Mouse (Mus musculus) left cerebral cortex, adult 2 months (tissue): ENCODE measurements around the gene Prdx1. TPM values are rescaled to one million over a fixed set of nuclear protein-coding genes. Genes with fewer than 3 reads are reported as not detected.
"Not testable (repeated sequence)": the region's sequence is repeated elsewhere in the genome, so short reads cannot be mapped to it uniquely, and the experiment has no call there.

Experiments used
- DNase-seq, 2 experiments: peaks; one replicate each; pipeline ENCODE4 v3.0.0; 2021 to 2022; ENCODE audit warnings: low spot score in 2 of 2, mixed read lengths in 1 of 2; ENCODE audit errors: extremely low spot score in 1 of 2
- H3K27ac ChIP-seq: fragments of 200-600 bp; 2 replicates; pipeline ENCODE4 v1.8.1; 2022
- H3K4me3 ChIP-seq: fragments of 200-600 bp; 2 replicates; pipeline ENCODE4 v1.8.1; 2022
- CTCF ChIP-seq: fragments of 200-600 bp; IDR thresholded peaks from 2 replicates; pipeline ENCODE4 v1.8.1; 2022; ENCODE audit warnings: antibody characterized with exemption, mild to moderate bottlenecking, moderate library complexity
- intact Hi-C: fragments of 180-260 bp; cut with DNase I; formaldehyde crosslinking; loops from one replicate; pipeline ENCODE4 v1.15.1; 2025
- total RNA-seq, 2 experiments: library from RNA; stranded (reverse); gene quantifications; 2 replicates each; pipeline ENCODE4 v1.2.3; 2021

Prdx1 gene
- total RNA-seq, 2 experiments from 2014 or later = 136 to 139 TPM

DNA sequence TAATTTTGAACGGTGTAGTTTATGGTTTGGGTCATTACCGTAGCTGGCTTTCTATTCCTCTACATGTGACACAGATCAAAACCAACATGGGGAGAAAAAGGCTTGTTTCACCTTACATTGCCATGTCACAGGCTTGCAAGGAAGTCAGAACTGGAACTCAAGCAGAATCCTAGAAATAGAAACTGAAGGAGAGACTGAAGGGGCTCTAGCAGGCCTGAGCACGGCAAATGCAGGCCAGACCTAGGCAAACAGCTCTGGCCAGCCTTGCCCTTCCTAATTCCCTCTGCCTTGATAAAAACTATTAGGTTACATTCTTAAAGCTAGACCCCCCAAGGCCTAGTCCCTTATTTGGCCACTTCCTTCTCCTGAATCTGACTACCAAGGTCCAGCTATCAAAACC lies 29.7 kb upstream of the Prdx1 start:
- H3K27ac ChIP-seq = no peak overlapping the region
- no peak overlapping the region for H3K4me3 ChIP-seq
- TF ChIP-seq CTCF = no peak
- intact Hi-C loops = no loop called here
- no peak for DNase-seq

DNA sequence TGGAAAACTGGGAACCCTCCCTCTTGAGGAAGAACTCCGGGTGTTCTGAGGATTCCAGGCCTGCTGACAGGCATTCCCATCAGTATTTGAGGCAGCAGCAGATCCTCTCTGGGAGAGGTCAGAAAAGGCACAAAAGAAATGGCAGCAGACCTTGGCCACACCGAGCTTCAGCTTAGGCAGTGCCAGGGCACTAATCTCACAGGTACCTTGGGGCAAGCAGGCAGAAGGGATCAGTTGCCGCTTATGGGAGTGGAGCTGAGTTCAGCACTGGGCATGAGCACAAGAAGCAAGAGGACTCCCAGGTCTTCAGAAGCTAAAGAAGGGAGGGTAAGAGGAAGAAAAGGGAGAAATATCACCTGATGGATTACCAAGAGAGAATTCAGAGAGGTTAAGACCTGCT lies 27.4 kb upstream of the Prdx1 start:
- no peak overlapping the region for H3K27ac ChIP-seq
- no peak for DNase-seq
- no peak overlapping the region for H3K4me3 ChIP-seq
- TF ChIP-seq CTCF = no peak
- intact Hi-C loops = no loop called here

DNA sequence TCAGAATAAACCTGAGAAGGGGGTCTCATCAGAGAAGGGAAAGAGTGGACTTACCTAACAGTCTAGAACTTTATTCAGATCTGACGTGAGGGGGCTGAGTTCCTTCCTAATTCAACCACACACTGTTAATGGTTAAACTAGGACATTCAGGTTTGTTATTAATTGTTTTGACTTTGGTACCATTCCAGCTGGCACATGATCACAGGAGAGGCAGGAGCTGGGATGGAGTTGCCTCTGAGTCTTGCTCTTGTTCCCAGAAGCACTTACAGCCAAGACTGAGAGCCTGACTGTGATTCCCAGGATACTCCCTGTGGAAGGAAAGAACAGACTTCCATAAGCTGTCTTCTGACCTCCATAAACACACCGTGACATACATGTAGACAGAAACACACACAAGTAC lies 25.9 kb upstream of the Prdx1 start:
- no peak for TF ChIP-seq CTCF
- intact Hi-C loops = no loop called here

DNA sequence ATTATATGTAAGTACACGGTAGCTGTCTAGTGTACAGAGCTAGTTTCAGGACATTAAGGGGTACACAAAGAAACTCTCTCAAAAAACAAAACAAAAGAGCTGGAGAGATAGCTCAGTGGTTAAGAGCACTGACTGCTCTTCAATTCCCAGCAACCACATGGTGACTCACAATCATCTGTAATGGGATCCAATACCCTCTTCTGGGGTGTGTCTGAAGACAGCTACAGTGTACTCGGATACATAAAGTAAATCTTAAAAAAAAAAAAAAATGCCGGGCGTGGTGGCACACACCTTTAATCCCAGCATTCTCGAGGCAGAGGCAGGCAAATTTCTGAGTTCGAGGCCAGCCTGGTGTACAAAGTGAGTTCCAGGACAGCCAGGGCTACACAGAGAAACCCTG lies 25.4 kb upstream of the Prdx1 start:
- H3K4me3 ChIP-seq, DNase-seq, intact Hi-C loops, H3K27ac ChIP-seq: not testable (repeated sequence)

More for the DNA sequence above, 25.9 kb upstream of the Prdx1 start:
- no peak for DNase-seq
- Histone ChIP-seq H3K27ac (no peak overlapping the region), H3K4me3 (no peak overlapping the region)

DNA sequence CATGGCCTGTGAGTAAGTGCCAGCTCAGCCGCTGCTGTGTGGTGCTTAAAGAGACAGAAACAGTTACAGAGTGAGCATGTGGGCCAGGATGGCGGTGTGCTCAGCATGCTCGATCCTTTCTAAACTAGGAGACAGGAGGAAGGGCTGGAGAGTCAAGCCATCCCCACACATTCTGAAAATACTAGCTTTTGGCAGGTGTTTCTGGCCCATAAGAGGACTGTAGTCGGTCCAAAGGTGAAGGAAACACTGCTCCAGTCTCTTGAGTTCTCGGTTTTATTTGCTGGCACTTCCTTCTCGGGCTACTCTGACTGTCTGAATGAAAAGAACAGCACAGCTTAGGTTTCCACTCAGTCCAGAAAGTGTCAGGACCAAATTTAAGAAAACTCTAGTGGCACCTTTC lies 24.5 kb upstream of the Prdx1 start:
- intact Hi-C loops = no loop called here
- Histone ChIP-seq H3K4me3 (no peak overlapping the region), H3K27ac (no peak overlapping the region)
- no peak for TF ChIP-seq CTCF
- DNase-seq = no peak

DNA sequence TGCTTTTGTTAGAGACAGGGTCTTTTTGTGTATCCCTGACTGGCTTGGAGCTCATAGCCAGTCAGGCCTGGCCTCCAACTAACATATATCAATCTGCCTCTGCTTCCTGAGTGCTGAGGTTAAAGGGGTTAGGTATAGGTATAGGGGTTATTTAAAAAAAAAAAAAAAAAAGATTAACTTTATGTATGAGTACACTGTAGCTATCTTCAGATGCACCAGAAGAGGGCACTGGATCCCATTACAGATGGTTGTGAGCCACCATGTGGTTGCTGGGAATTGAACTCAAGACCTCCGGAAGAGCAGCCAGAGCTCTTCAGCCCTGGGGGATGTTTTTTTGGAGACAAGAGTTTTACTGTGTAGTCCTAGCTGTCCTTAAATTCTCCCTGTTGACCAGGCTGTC lies 23.3 kb upstream of the Prdx1 start:
- TF ChIP-seq CTCF = no peak

DNA sequence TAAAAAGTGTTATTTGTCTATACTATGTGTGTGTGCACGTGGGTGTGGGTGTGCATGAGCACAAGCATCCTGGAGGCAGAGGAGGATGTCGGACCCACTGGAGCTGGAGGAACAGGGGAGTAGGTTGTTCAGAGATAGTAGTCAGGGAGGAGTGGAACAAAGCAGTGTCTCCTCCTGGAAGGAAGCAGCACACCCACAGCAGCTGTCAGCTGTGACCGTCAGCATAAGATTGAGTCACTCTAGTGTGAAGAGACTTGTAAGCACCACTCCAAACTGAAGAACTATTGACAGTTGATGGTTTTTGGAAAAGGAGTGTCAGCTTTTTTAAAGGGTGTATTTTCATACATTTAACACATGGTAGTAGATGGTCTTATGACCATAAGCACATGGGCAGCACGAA lies 18.7 kb upstream of the Prdx1 start:
- intact Hi-C loops = no loop called here
- no peak for DNase-seq
- no peak overlapping the region for H3K4me3 ChIP-seq
- no peak overlapping the region for H3K27ac ChIP-seq
- TF ChIP-seq CTCF = no peak

More for the DNA sequence above, 23.3 kb upstream of the Prdx1 start:
- H3K4me3 ChIP-seq = no peak overlapping the region
- no peak overlapping the region for H3K27ac ChIP-seq
- DNase-seq = no peak
- intact Hi-C loops = no loop called here

DNA sequence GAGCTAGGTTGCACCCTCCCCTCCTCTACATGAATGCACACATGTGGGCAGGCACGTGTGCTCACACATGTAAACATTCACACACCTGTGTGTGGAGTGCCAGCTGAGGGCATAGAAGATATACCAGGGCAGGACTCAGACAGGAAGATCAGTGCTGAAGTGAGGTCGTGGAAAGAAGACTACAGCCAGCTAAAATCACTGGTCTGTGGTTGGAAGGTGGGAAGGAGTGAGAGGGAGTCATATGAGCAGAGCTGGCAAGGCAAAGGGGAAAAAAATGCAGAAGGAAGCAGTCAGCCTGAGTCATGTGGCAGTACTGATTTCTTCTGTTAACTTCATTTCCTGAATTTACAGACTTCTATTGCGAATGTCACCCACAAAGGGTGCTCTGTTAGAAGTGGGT lies 17.2 kb upstream of the Prdx1 start:
- no peak for DNase-seq
- no peak overlapping the region for H3K27ac ChIP-seq
- intact Hi-C loops = no loop called here
- no peak for TF ChIP-seq CTCF
- no peak overlapping the region for H3K4me3 ChIP-seq

DNA sequence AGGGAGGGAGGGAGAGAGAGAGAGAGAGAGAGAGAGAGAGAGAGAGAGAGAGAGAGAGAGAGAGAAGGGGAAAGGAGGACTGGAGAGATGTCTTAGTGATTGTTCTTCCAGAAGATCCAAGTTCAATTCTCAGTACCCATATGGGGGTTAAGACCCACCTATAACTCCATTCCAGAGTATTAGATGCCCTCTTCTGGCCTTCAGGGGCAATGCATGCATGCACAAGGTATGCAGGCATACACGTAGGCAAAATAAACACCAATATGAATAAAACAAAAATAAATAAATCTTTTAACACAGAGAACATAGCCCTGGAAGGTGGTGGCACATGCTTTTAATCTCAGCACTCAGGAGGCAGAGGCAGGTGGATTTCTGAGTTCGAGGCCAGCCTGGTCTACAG lies 16.1 kb upstream of the Prdx1 start:
- peak; percentile 44 for TF ChIP-seq CTCF
- H3K27ac ChIP-seq = no peak overlapping the region
- H3K4me3 ChIP-seq = no peak overlapping the region
- intact Hi-C loops = no loop called here
- DNase-seq = no peak

DNA sequence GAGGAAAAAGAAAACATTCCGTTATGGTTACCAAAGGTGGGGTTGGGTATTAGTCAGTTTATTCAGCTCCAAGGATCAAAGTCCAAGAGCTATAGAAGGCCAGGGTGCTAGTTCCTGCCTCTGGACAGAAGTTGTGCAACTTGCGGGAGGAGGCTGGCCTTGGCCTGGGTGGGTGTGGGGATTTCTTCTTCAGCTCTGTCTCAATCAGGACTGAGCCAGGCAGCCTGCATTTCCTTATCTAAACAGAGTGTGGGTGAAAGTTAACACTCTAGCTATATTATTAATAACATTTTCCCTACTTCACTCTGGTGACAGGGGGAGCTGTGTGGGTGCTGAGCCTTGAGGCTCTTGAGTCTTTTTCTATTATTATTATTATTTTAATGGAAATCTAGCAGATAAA lies 12.6 kb upstream of the Prdx1 start:
- no peak for TF ChIP-seq CTCF
- intact Hi-C loops = no loop called here

DNA sequence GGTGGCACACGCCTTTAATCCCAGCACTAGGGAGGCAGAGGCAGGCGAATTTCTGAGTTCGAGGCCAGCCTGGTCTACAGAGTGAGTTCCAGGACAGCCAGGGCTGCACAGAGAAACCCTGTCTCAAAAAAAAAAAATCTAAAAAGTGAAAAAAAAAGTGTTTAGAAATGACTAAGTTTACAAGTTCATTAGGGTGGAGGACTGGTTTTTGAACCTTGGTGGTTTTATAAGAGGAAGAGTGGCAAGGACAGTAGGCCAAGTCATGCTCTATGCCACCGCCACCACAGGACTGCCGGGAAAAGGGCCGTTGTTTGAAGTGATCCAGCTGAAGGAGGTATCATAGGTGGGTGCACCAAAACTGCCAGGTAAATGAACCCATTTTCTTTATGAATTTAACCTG lies 10.6 kb upstream of the Prdx1 start:
- DNase-seq, H3K27ac ChIP-seq, H3K4me3 ChIP-seq, intact Hi-C loops: not testable (repeated sequence)

More for the DNA sequence above, 12.6 kb upstream of the Prdx1 start:
- H3K4me3 ChIP-seq = no peak overlapping the region
- no peak for DNase-seq
- no peak overlapping the region for H3K27ac ChIP-seq

DNA sequence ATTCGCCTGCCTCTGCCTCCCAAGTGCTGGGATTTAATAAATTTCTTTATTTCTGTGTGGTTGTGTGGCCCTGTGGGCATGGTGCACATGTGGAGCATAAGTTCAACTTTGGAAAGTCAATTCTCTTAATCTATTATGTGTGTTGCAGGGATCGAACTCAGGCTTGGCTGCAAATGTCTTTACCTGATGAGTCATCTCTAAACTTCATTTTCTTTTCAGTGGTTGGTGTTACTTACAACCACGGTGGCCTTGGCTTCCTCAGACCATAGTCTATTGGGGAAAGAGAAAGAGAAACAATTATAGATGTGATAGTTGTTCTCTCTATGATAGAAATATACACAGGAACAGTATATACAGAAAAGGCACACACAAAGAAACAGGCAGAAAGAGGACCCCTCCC lies 9.3 kb upstream of the Prdx1 start:
- no peak overlapping the region for H3K27ac ChIP-seq
- no peak for TF ChIP-seq CTCF
- no peak overlapping the region for H3K4me3 ChIP-seq
- intact Hi-C loops = no loop called here
- DNase-seq = no peak

DNA sequence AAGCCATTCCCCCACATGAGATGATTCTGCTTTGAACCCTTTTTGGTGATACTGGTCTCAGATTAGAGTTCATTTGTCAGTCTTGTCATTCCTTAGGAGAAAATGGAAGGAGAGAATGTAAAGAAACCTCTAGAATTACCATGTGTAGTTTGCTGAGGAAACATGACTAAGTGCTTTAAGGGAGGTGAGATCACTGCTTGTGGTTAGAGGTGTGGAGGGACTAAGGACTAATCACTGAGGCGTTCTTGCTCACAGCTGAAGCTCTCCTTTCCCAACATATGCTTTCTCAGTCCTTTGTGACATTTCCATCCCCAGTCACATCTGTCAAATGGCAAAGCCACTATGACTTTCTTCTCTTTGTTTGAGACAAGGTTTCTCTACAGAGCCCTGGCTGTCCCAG lies 7.5 kb upstream of the Prdx1 start:
- H3K27ac ChIP-seq = no peak overlapping the region
- no peak for DNase-seq
- no peak for TF ChIP-seq CTCF
- H3K4me3 ChIP-seq = no peak overlapping the region
- intact Hi-C loops = no loop called here

DNA sequence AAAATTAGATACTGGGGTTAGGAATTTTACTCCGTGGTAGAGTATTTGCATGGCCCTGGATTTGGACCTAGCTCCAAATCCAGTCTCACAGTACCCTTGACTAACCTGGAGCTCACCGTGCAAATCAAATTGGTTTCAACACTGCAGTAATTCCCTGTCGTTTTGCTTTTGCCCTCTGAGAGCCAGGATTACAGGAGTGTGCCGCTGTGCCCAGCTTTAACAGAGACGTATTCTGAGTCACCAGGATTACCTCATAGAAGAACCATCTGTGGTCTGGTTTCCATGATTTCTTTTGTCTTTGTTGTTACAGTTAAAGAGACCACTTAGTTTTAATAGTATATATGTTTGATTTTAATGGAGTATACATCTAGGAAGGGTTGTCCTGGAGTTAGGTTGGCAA lies 6.2 kb upstream of the Prdx1 start:
- DNase-seq = no peak
- TF ChIP-seq CTCF = no peak

DNA sequence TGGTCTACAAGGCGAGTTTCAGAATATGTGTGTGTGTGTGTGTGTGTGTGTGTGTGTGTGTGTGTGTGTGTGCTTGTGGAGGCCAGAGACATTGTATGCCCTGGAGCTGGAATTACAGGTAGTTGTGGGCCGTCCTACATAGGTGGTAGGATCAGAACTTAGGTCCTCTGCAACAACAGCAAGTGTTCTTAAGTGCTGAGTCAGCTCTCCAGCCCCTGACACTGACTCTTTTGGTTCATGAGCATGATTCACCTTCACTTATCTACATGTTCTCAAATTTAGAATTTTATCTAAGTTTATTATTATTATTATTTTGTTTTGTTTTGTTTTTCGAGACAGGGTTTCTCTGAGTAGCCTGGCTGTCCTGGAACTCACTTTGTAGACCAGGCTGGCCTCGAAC lies 4.8 kb upstream of the Prdx1 start:
- DNase-seq, intact Hi-C loops: not testable (repeated sequence)

More for the DNA sequence above, 6.2 kb upstream of the Prdx1 start:
- no peak overlapping the region for H3K27ac ChIP-seq
- H3K4me3 ChIP-seq = no peak overlapping the region
- intact Hi-C loops = no loop called here

More for the DNA sequence above, 4.8 kb upstream of the Prdx1 start:
- H3K4me3 ChIP-seq, H3K27ac ChIP-seq: not testable (repeated sequence)
